20 mouse cellular contexts compared by ENCODE assay signal in the genomic region with DNA sequence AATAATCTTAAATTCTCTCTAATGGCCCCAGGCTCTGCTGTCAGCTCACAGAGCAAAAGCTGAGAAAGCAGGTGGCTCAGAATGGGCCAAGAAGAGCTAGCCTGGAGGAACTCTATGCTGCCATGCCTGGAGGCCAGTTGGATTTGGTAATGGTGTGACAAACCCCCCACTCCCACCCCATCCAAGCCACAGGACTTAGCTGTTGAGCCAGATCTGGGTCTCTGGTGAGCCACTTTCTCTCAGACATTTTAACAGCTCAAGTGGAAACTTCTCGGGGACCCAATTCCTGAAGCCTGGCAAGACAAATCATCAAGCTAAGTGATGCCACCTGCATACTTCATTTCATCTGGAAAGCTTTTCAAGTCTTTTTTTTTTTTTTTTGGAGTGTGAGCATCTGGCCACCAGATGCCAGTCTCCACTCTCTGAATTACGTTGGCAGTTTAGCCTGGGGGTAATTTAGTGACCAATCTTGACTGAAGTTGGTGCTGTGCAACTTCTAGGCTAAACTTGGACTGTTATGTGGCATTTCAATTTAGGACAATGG. TPM values are rescaled to one million over a fixed set of nuclear protein-coding genes. Genes with fewer than 3 reads are reported as not detected.
DNase-seq lines count a peak whose midpoint lies in the region; ATAC-seq lines count a peak whose summit lies in the region.
"Had no signal": no experiment of that assay in that cellular context is flagged by ENCODE, and none has a peak within 500 bp of the region (broad histone marks: within the 10 kb centered on the region; RNA-seq: fewer than 3 reads in every experiment).

No protein-coding gene starts in this region.

- DNase-seq in embryo, embryonic 10 days (ENCODE audit: low spot score), result peak; percentile 45
- no peak for DNase-seq in embryo, embryonic 9.5 days (ENCODE audit: extremely low spot score)
- DNase-seq in neural tube, embryonic 10.5 days (ENCODE audit: extremely low spot score, low spot score), result peak; percentile 27
- peak; percentile 60 for DNase-seq in limb, embryonic 10.5 days (ENCODE audit: low spot score)
- DNase-seq in urinary bladder, adult 18-20 months (ENCODE audit: low spot score in 2 of 2), result no peak
- DNase-seq in adrenal gland, postnatal 14 days, result no peak
- no peak for DNase-seq in natural killer cell, adult 2 months (ENCODE audit: low spot score in 2 of 2)
- DNase-seq: cerebellum, adult 11 months; cerebellum, postnatal 10 days; gastrocnemius, postnatal 36 days; liver, embryonic 13.5 days; lung, adult 2 months; right cerebral cortex, postnatal 14 days had no signal

- no peaks in the 10 kb centered on the region for H3K36me3 ChIP-seq in neural tube, embryonic 15.5 days
- H3K36me3 ChIP-seq in limb, embryonic 10.5 days, result no peaks in the 10 kb centered on the region
- H3K36me3 ChIP-seq: forebrain, embryonic 15.5 days; hindbrain, embryonic 15.5 days; limb, embryonic 12.5 days; liver, embryonic 13.5 days had no signal

- no peak for ATAC-seq in neural tube, embryonic 15.5 days (ENCODE audit: low FRiP score)
- ATAC-seq: forebrain, embryonic 15.5 days; intestine, postnatal 0 days; midbrain, embryonic 16.5 days had no signal

- H3K4me2 ChIP-seq in neural tube, embryonic 15.5 days, result no peak overlapping the region
- H3K4me2 ChIP-seq: forebrain, embryonic 15.5 days; hindbrain, embryonic 15.5 days; limb, embryonic 12.5 days; liver, embryonic 13.5 days had no signal

- H3K27ac ChIP-seq in neural tube, embryonic 15.5 days (replicated peaks), result no peak overlapping the region
- peak overlapping the region; percentile 65 for H3K27ac ChIP-seq in limb, embryonic 10.5 days
- H3K27ac ChIP-seq: forebrain, embryonic 15.5 days; hindbrain, embryonic 15.5 days; limb, embryonic 12.5 days; liver, embryonic 13.5 days had no signal

- WGBS in neural tube, embryonic 15.5 days, result 49% methylated on average over 2 of the region's 2 CpGs
- WGBS in limb, embryonic 10.5 days, result 18% methylated on average over 2 of the region's 2 CpGs

- H3K27me3 ChIP-seq in neural tube, embryonic 15.5 days (replicated peaks), result no peaks in the 10 kb centered on the region
- no peaks in the 10 kb centered on the region for H3K27me3 ChIP-seq in limb, embryonic 10.5 days (ENCODE audit: low read depth, poor library complexity, severe bottlenecking)
- H3K27me3 ChIP-seq: forebrain, embryonic 15.5 days; hindbrain, embryonic 15.5 days; limb, embryonic 12.5 days; liver, embryonic 13.5 days had no signal

- no peak overlapping the region for H3K4me3 ChIP-seq in neural tube, embryonic 15.5 days (replicated peaks)
- H3K4me3 ChIP-seq in limb, embryonic 10.5 days, result no peak overlapping the region
- H3K4me3 ChIP-seq: forebrain, embryonic 15.5 days; hindbrain, embryonic 15.5 days; limb, embryonic 12.5 days; liver, embryonic 13.5 days had no signal

- H3K9me3 ChIP-seq in neural tube, embryonic 15.5 days (replicated peaks), result no peaks in the 10 kb centered on the region
- no peaks in the 10 kb centered on the region for H3K9me3 ChIP-seq in limb, embryonic 10.5 days (replicated peaks)
- H3K9me3 ChIP-seq: forebrain, embryonic 15.5 days; hindbrain, embryonic 15.5 days; limb, embryonic 12.5 days; liver, embryonic 13.5 days had no signal

- H3K9ac ChIP-seq in neural tube, embryonic 15.5 days (replicated peaks), result no peak overlapping the region
- H3K9ac ChIP-seq: forebrain, embryonic 15.5 days; hindbrain, embryonic 15.5 days; limb, embryonic 12.5 days; liver, embryonic 13.5 days had no signal

- no peaks in the 10 kb centered on the region for H3K4me1 ChIP-seq in neural tube, embryonic 15.5 days
- peaks cover 31% of the 10 kb centered on the region for H3K4me1 ChIP-seq in limb, embryonic 10.5 days
- H3K4me1 ChIP-seq: forebrain, embryonic 15.5 days; hindbrain, embryonic 15.5 days; liver, embryonic 13.5 days had no signal

RNA-seq across cellular contexts. Expression of gene C1qtnf7, which starts 11.0 kb away (rescaled TPM):
- 1.7 and 2.2 TPM in 2 replicates for polyA plus RNA-seq in neural tube, embryonic 15.5 days (2015; fragmentation: Nextera tagmentation; extraction: Ambion mirVana)
- 1.3 and 1.6 TPM in 2 replicates for polyA plus RNA-seq in limb, embryonic 10.5 days (2016; fragmentation: Nextera tagmentation; extraction: Ambion mirVana)
- total RNA-seq in adrenal gland, postnatal 14 days (2021), result 5.9 and 7.2 TPM in 2 replicates
- total RNA-seq: hematopoietic stem cell, adult 5-6 weeks had no signal

Comparison
In these comparisons a context has a peak if more than half of its experiments do, and no peak if none do; other contexts are left out.
1. DNase-seq: peak in embryo, embryonic 10 days (single experiment), neural tube, embryonic 10.5 days (single experiment) and limb, embryonic 10.5 days (single experiment); none in embryo, embryonic 9.5 days (single experiment), urinary bladder, adult 18-20 months (0 of 2), adrenal gland, postnatal 14 days (single experiment) and natural killer cell, adult 2 months (0 of 2).